Mouse (Mus musculus) urinary bladder, postnatal 14 days (tissue): ENCODE results near the gene Fam126a.

Experiments used
- DNase-seq: peaks from one replicate; pipeline ENCODE4 v3.0.0; 2021; ENCODE audit warnings: low spot score

Fam126a gene

DNA sequence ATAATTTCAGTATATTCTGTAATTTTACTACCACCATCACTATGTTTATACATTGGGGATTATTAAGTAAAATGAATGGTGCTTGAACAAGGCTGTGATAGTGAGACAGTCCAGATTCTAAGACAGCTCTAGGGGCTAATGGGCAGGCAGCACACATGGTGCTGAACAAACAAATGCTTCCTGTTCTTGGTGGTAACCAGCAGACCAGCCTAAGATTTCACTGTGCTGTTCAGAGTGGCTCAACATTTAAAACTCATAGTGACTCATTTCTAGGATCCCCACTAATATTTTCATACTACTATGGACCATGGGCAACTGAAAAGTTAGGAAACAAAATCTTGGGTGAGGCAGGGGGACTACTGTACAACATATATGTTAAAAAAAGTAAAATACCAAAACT is 10.1 kb upstream of the Fam126a start:
- no peak for DNase-seq

DNA sequence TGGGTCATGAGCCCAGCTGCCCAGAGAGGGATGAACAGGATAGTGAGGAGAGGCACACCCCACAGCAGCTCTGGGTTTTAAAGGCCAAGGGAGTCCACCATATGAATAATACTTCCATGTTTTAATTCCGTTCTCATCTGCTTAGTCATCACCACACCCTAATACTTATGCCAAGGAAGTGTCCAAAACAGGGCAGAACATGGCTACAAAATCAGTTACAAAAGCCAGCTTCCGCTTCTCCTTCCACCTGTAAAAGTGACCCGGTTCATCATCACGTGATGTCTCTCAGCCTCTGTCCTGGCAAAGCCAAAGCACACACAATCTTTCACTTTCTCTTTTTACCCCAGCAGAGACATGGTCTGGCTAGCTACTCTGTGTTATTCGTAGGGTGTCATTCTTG is 8.9 kb upstream of the Fam126a start:
- DNase-seq, result peak; percentile 28

GRCm38 (mm10) chr5:24038819-24039218 is 8.3 kb upstream of the Fam126a start:
- DNase-seq, result no peak

- no peak for DNase-seq
Observed at GRCm38 (mm10) chr5:24038190-24038589, 7.7 kb upstream of the Fam126a start.

- peak; percentile 62 for DNase-seq
Observed at GRCm38 (mm10) chr5:24036731-24037130, 6.2 kb upstream of the Fam126a start.

- DNase-seq, result no peak
Observed at GRCm38 (mm10) chr5:24034970-24035369, 4.5 kb upstream of the Fam126a start.

- no peak for DNase-seq
Observed at GRCm38 (mm10) chr5:24034091-24034490, 3.6 kb upstream of the Fam126a start.

- peak; percentile 15 for DNase-seq
Observed at GRCm38 (mm10) chr5:24029946-24030578, 428 bp downstream of the Fam126a start.

- peak; percentile 48 for DNase-seq
Observed at GRCm38 (mm10) chr5:24029331-24029771, 1.1 kb downstream of the Fam126a start.

DNA sequence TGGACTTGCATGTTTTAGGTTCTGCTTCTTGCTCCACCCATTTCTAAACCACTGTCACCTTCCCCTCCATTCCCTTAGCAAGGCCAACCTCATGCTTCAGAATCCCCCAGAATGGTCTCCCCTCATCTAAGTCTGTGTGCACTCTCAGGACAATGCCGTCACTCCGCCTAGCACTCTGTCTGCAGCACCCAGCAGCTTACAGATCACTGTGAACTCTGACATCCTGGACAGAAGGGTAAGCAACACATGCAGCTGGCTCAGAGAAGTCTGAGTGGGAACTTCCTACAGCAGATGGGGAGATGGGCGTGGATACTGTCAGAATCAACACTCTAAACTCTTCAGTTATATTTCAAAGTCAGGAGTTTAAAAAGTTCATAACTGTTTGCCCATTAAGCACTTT is 5.5 kb downstream of the Fam126a start:
- DNase-seq, result no peak

DNA sequence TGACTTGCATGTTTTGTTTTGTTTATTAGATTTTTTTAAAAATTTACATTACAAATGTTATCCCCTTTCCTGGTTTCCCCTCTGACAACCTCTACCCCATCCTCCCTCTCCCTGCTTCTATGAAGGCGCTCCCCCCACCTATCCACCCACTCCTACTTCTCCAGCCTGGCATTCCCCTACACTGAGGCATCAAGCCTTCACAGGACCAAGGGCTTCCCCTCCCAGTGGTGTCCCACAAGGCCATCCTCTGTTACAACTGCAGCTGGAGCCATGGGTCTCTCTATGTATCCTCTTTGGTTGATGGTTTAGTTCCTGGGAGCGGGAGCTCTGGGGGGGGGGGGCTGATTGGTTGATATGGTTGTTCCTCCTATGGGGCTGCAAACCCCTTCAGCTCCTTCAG is 7.3 kb downstream of the Fam126a start:
- no peak for DNase-seq

DNA sequence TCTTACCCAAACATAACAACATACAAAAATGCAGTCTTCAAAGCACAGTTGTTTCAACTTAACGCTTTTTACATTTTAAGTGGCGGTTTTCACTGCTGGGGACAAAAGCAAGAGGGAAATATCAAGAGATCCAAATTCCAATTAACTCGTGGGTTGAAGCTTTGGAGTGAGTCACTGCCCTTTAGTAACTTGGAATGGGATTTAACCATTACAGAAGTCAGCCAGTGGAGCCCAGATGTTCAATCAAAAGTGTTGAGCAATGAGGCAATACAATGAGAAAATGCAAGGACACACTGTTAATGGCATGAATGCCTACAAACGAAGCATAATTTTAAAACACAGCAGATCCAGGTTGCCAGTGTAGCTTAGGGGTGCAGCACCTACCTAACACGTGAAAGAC is 8.8 kb downstream of the Fam126a start:
- DNase-seq, result no peak

DNA sequence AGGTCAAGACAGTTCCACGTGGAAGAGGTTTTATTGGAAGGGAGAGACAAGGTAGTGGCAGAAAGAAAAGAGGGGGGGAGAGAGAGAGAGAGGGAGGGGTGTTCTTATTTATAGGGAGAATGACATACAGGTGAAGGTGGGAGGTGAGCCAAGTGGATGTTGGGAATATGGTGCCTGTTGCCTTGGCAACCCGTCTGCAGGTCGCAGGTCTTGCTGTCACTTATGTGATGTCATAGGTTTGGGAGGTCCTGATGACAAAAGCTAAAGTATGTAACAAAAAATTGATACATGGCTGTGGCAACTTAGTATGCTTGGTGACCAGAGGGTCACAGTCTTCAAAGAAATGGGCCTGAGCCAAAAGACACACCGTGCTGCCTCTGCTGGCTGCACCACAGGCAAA is 10.1 kb downstream of the Fam126a start:
- no peak for DNase-seq

GRCm38 (mm10) chr5:24019341-24020185 is 10.9 kb downstream of the Fam126a start:
- DNase-seq, result no peak

DNA sequence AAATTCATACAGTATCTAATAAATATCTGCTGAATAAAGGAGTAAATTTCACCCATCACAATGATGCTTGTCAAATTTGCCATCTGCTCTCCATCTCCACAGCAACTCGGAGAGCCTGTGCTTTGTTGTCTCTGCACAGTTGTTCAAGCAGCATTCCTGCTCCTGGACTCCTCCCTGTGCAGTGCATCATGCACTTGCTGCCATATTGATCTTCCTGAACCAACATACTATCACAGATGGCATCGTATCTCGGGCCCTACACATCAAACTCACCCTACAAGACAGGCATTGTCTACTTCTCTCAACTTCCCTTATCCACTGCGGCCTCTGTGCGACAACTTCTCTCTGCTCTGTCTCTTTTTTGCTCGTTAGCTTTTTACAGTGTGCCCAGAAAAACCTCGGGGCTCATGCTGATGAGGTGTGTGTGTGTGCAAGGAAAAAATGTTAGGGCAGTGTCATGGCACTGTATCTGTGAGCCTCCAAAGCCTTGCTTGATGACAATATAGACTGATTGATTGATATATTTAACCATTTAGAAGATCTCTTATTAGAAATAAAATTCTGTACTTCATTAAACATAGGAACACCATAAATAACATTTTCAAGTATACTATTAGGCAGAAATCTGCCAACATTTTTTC is 11.7 kb downstream of the Fam126a start:
- DNase-seq, result no peak

DNA sequence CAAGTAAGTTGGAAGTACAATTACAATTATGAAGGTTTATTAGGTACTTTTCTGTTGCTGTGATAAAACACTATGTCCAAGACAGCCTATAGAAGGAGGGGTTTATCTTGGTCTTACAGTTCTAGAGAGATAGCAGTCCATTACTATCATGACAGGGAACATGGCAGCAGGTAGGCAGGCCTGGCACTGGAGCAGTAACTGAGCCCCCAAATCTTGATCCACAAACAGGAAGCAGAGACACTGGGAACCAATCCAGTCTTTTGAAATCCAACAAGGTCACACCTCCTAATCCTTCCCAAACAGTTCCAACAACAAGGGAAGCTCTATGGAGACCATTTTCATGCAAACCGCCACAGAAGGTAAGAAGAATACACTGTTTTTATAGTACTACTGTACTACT is 13.6 kb downstream of the Fam126a start:
- DNase-seq, result no peak

- no peak for DNase-seq
Observed at GRCm38 (mm10) chr5:24013338-24014003, 17.0 kb downstream of the Fam126a start.

DNA sequence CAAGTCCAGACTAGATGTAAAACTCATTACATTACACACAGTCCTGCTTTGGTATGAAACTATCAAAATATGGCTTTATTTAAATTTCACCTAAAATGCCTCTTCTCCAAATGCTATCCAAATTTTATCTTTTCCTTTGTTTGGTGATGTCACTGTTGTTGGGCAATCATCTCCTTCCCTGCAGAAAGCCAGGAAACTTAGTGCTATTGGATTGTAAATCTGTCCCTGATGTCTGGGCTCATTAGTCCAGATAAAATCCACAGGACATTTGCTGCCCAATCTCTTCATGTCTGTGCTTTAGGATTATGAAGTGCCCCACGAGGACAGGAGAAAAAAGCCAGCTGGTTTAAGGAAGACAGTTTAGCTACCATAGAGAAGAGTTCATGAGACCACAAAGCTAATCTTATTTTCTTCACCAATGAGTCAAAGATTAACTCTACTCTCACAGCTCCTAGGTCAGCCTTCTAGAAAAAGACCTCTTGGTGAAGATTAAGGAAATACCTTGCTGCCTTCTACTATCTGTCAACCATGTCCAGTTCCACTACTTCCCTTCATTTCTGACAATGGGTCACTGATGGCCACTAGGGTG is 31.3 kb downstream of the Fam126a start:
- DNase-seq, result no peak

GRCm38 (mm10) chr5:23995951-23996350 is 34.5 kb downstream of the Fam126a start:
- no peak for DNase-seq

- DNase-seq, result no peak
Observed at GRCm38 (mm10) chr5:23994929-23995328, 35.6 kb downstream of the Fam126a start.

DNA sequence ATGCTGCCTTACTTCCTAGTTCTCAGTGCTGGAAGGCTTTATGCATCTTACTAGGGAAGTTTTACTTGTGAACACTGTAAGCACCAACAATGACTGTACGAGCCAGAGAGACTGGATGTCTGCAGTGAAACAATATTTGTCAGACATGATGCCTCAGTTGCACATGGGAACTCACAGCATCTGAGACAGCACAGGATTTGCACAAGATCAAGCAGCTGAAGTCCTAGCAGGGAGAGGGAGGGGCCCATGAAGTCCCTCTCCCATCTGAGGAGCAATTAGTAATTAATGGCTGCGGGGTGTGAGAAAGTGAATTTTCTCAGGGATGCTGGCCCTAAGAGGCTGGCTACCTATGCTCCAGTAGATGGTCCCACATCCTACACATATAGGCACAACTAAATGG is 36.3 kb downstream of the Fam126a start:
- no peak for DNase-seq

DNA sequence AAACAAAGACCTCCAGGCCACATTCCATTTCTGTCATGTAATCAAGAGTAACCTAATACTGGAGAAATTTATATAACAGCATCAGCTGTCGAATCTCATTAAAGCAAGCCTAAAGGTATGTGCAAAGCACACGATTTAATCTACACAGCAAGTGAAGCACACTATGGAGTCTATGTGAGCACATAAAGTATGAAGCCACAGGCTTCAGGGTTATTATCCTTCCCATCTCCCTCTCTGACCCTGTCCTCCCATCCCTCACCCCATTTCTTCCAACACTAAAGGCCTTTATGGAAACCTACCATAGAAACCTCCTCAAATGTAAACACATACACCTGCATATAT is 37.0 kb downstream of the Fam126a start:
- no peak for DNase-seq
